Mouse (Mus musculus): ENCODE results near the gene Psmd11. TPM values are rescaled to one million over a fixed set of nuclear protein-coding genes. Genes with fewer than 3 reads are reported as not detected.

The Psmd11 gene
- polyA plus RNA-seq, 2 experiments: 56.8 to 152 TPM

GRCm38 (mm10) chr11:80493186-80493585, 64.8 kb downstream of the Psmd11 start:
- TF ChIP-seq CTCF (IDR thresholded peaks at IDR 0.05; ENCODE audit: low read depth): no peak
- TF ChIP-seq EP300 (IDR thresholded peaks at IDR 0.05; ENCODE audit: low read depth): no peak
- DNase-seq (ENCODE audit: low read depth in 3 of 3, low spot score in 3 of 3) (no peak), ATAC-seq (ENCODE audit: insufficient read depth) (no peak)
- Histone ChIP-seq H3K4me1 (replicated peaks; ENCODE audit: control insufficient read depth in 2 of 2, insufficient read depth in 2 of 2, low read length in 1 of 2) (no peaks in the 10 kb centered on the region), H3K9ac (replicated peaks) (no peak overlapping the region), H3K4me2 (ENCODE audit: low read depth) (no peak overlapping the region), H3K27ac (no peak overlapping the region), H3K9me3 (ENCODE audit: control insufficient read depth, low read length) (no peaks in the 10 kb centered on the region), H3K27me3 (ENCODE audit: control insufficient read depth, insufficient read depth, low read length) (no peaks in the 10 kb centered on the region), H3K4me3 (ENCODE audit: insufficient read depth in 1 of 2, low read depth in 2 of 2, low read length in 2 of 2) (no peak overlapping the region), H3K36me3 (replicated peaks; ENCODE audit: control insufficient read depth, insufficient read depth, low read depth) (no peaks in the 10 kb centered on the region)
- WGBS (ENCODE audit: insufficient replicate concordance): 75% methylated on average over 5 of the region's 5 CpGs

- DNase-seq (ENCODE audit: low read depth in 3 of 3, low spot score in 3 of 3) (no peak), ATAC-seq (ENCODE audit: insufficient read depth) (no peak)
- no peak for TF ChIP-seq CTCF (IDR thresholded peaks at IDR 0.05; ENCODE audit: low read depth)
- no peak for TF ChIP-seq EP300 (IDR thresholded peaks at IDR 0.05; ENCODE audit: low read depth)
- no peak overlapping the region for H3K4me2 ChIP-seq (ENCODE audit: low read depth)
- H3K9me3 ChIP-seq (ENCODE audit: control insufficient read depth, low read length): no peaks in the 10 kb centered on the region
- peaks cover 0 to 3% of the 10 kb centered on the region in 2 experiments; a peak in 1 of 4 replicates for H3K4me1 ChIP-seq (replicated peaks; ENCODE audit: control insufficient read depth in 2 of 2, insufficient read depth in 2 of 2, low read length in 1 of 2)
- 68% methylated on average over 9 of the region's 9 CpGs for WGBS (ENCODE audit: insufficient replicate concordance)
- H3K27ac ChIP-seq: no peak overlapping the region
- H3K4me3 ChIP-seq (ENCODE audit: insufficient read depth in 1 of 2, low read depth in 2 of 2, low read length in 2 of 2): no peak overlapping the region
- no peaks in the 10 kb centered on the region for H3K36me3 ChIP-seq (replicated peaks; ENCODE audit: control insufficient read depth, insufficient read depth, low read depth)
- H3K27me3 ChIP-seq (ENCODE audit: control insufficient read depth, insufficient read depth, low read length): no peaks in the 10 kb centered on the region
- no peak overlapping the region for H3K9ac ChIP-seq (replicated peaks)
These were observed 66.4 kb downstream of the Psmd11 start for GRCm38 (mm10) chr11:80494852-80495251.

GRCm38 (mm10) chr11:80495972-80496371, 67.6 kb downstream of the Psmd11 start:
- DNase-seq (ENCODE audit: low read depth in 3 of 3, low spot score in 3 of 3) (no peak), ATAC-seq (ENCODE audit: insufficient read depth) (no peak)
- no peaks in the 10 kb centered on the region for H3K9me3 ChIP-seq (ENCODE audit: control insufficient read depth, low read length)
- no peak overlapping the region for H3K4me3 ChIP-seq (ENCODE audit: insufficient read depth in 1 of 2, low read depth in 2 of 2, low read length in 2 of 2)
- H3K9ac ChIP-seq (replicated peaks): no peak overlapping the region
- 81% methylated on average over 6 of the region's 6 CpGs for WGBS (ENCODE audit: insufficient replicate concordance)
- H3K27ac ChIP-seq: no peak overlapping the region
- H3K4me1 ChIP-seq (replicated peaks; ENCODE audit: control insufficient read depth in 2 of 2, insufficient read depth in 2 of 2, low read length in 1 of 2): peaks cover 0 to 3% of the 10 kb centered on the region in 2 experiments; a peak in 1 of 4 replicates
- H3K4me2 ChIP-seq (ENCODE audit: low read depth): no peak overlapping the region
- H3K36me3 ChIP-seq (replicated peaks; ENCODE audit: control insufficient read depth, insufficient read depth, low read depth): no peaks in the 10 kb centered on the region
- TF ChIP-seq CTCF (IDR thresholded peaks at IDR 0.05; ENCODE audit: low read depth) (no peak), EP300 (IDR thresholded peaks at IDR 0.05; ENCODE audit: low read depth) (no peak)
- no peaks in the 10 kb centered on the region for H3K27me3 ChIP-seq (ENCODE audit: control insufficient read depth, insufficient read depth, low read length)

GRCm38 (mm10) chr11:80496640-80497039, 68.2 kb downstream of the Psmd11 start:
- WGBS (ENCODE audit: insufficient replicate concordance): 55% methylated on average over 1 of the region's 1 CpGs
- no peak for DNase-seq (ENCODE audit: low read depth in 3 of 3, low spot score in 3 of 3)
- no peak overlapping the region for H3K27ac ChIP-seq

GRCm38 (mm10) chr11:80497225-80497919, 69.0 kb downstream of the Psmd11 start:
- H3K4me3 ChIP-seq (ENCODE audit: insufficient read depth in 1 of 2, low read depth in 2 of 2, low read length in 2 of 2): no peak overlapping the region
- no peak for DNase-seq (ENCODE audit: low read depth in 3 of 3, low spot score in 3 of 3)
- no peaks in the 10 kb centered on the region for H3K36me3 ChIP-seq (replicated peaks; ENCODE audit: control insufficient read depth, insufficient read depth, low read depth)
- no peak overlapping the region for H3K4me2 ChIP-seq (ENCODE audit: low read depth)
- TF ChIP-seq CTCF (IDR thresholded peaks at IDR 0.05; ENCODE audit: low read depth) (no peak), EP300 (IDR thresholded peaks at IDR 0.05; ENCODE audit: low read depth) (no peak)
- no peak overlapping the region for H3K27ac ChIP-seq
- H3K9me3 ChIP-seq (ENCODE audit: control insufficient read depth, low read length): no peaks in the 10 kb centered on the region
- no peak for ATAC-seq (ENCODE audit: insufficient read depth)
- peaks cover 0 to 3% of the 10 kb centered on the region in 2 experiments; a peak in 1 of 4 replicates for H3K4me1 ChIP-seq (replicated peaks; ENCODE audit: control insufficient read depth in 2 of 2, insufficient read depth in 2 of 2, low read length in 1 of 2)
- no peak overlapping the region for H3K9ac ChIP-seq (replicated peaks)
- no peaks in the 10 kb centered on the region for H3K27me3 ChIP-seq (ENCODE audit: control insufficient read depth, insufficient read depth, low read length)
- 59% methylated on average over 10 of the region's 10 CpGs for WGBS (ENCODE audit: insufficient replicate concordance)

More at GRCm38 (mm10) chr11:80496640-80497039, 68.2 kb downstream of the Psmd11 start:
- H3K4me2 ChIP-seq (ENCODE audit: low read depth): no peak overlapping the region
- H3K36me3 ChIP-seq (replicated peaks; ENCODE audit: control insufficient read depth, insufficient read depth, low read depth): no peaks in the 10 kb centered on the region
- peaks cover 0 to 3% of the 10 kb centered on the region in 2 experiments; a peak in 1 of 4 replicates for H3K4me1 ChIP-seq (replicated peaks; ENCODE audit: control insufficient read depth in 2 of 2, insufficient read depth in 2 of 2, low read length in 1 of 2)
- TF ChIP-seq CTCF (IDR thresholded peaks at IDR 0.05; ENCODE audit: low read depth) (no peak), EP300 (IDR thresholded peaks at IDR 0.05; ENCODE audit: low read depth) (no peak)
- no peak overlapping the region for H3K4me3 ChIP-seq (ENCODE audit: insufficient read depth in 1 of 2, low read depth in 2 of 2, low read length in 2 of 2)
- ATAC-seq (ENCODE audit: insufficient read depth): no peak
- H3K9me3 ChIP-seq (ENCODE audit: control insufficient read depth, low read length): no peaks in the 10 kb centered on the region
- no peaks in the 10 kb centered on the region for H3K27me3 ChIP-seq (ENCODE audit: control insufficient read depth, insufficient read depth, low read length)
- H3K9ac ChIP-seq (replicated peaks): no peak overlapping the region

Data from liver, embryonic 14.5 days (tissue).